Mouse (Mus musculus): Measurements from ENCODE around the gene Tomm40.

DNA sequence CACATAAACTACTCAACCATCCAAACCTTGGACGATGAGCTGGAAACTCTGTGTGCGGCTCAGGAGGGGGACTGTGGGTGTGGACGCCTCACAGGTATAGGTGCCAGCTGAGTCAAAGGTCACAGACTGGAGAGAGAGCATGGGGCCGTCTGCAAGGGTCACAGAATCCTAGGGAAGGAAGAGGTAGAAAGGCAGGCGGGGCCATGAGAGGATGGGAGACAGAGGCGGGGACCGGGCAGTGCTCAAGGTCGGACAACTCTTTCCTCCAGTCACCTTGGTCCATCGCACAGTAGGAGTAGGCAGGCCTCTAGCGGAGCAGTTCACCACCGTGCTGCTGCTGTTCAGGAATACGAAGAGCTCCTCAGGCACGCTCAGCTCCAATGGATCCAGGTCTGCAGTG lies 44.8 kb upstream of the Tomm40 start:
- TF ChIP-seq CTCF (IDR thresholded peaks at IDR 0.05; ENCODE audit: control insufficient read depth, insufficient read depth, insufficient read length) = no peak
- TF ChIP-seq USF1 (IDR thresholded peaks at IDR 0.05; ENCODE audit: low read depth) = no peak
- TF ChIP-seq MAX (IDR thresholded peaks at IDR 0.05) = no peak
- no peak for TF ChIP-seq CEBPB (IDR thresholded peaks at IDR 0.05; ENCODE audit: low read depth)
- TF ChIP-seq MYOD1 (IDR thresholded peaks at IDR 0.05; ENCODE audit: control insufficient read depth, insufficient read length, low read depth) = no peak
- no peak for TF ChIP-seq MYOG (IDR thresholded peaks at IDR 0.05; ENCODE audit: control insufficient read depth, extremely low read depth, insufficient read length)

Measured in C2C12 (cell line).